Mouse (Mus musculus) heart, embryonic 10.5 days (tissue): ENCODE data around the gene Rab3il1. TPM values are rescaled to one million over a fixed set of nuclear protein-coding genes. Genes with fewer than 3 reads are reported as not detected.

Experiments
- DNase-seq: peaks from one replicate; pipeline ENCODE4 v3.0.0-alpha.2; 2017; ENCODE audit warnings: low spot score
- H3K27ac ChIP-seq: fragments of 300-500 bp; sonication (generic); 2 replicates; pipeline ENCODE4 v1.5.1; 2016; ENCODE audit warnings: mild to moderate bottlenecking
- H3K27me3 ChIP-seq: fragments of 300-500 bp; sonication (generic); 2 replicates; pipeline ENCODE4 v1.6.1; 2016; ENCODE audit warnings: mild to moderate bottlenecking; ENCODE audit not compliant: poor library complexity, insufficient read depth, severe bottlenecking
- H3K36me3 ChIP-seq: fragments of 300-500 bp; sonication (generic); 2 replicates; pipeline ENCODE4 v1.6.1; 2016; ENCODE audit warnings: mild to moderate bottlenecking, moderate library complexity
- H3K4me1 ChIP-seq: fragments of 300-500 bp; sonication (generic); 2 replicates; pipeline ENCODE4 v1.6.1; 2016; ENCODE audit warnings: mild to moderate bottlenecking
- H3K4me3 ChIP-seq: fragments of 300-500 bp; sonication (generic); 2 replicates; pipeline ENCODE4 v1.5.1; 2016; ENCODE audit warnings: mild to moderate bottlenecking, moderate library complexity
- H3K9me3 ChIP-seq: fragments of 300-500 bp; sonication (generic); 2 replicates; pipeline ENCODE4 v1.6.1; 2016; ENCODE audit warnings: mild to moderate bottlenecking, moderate library complexity
- WGBS: fragments of 180-500 bp; shearing (Covaris S2); methylation state at CpG from one replicate; pipeline ENCODE4 v1.1.7; 2016; 5-methylcytosine and 5-hydroxymethylcytosine counted together
- polyA plus RNA-seq: library from polyadenylated mRNA; unstranded; fragments of >200 nt; fragmentation: Nextera tagmentation; extraction: Ambion mirVana; gene quantifications from 2 replicates; pipeline ENCODE4 v1.2.1, GENCODE M21; 2016

Rab3il1 gene
- polyA plus RNA-seq, 1 experiment from 2014 or later = 57.6 TPM

DNA sequence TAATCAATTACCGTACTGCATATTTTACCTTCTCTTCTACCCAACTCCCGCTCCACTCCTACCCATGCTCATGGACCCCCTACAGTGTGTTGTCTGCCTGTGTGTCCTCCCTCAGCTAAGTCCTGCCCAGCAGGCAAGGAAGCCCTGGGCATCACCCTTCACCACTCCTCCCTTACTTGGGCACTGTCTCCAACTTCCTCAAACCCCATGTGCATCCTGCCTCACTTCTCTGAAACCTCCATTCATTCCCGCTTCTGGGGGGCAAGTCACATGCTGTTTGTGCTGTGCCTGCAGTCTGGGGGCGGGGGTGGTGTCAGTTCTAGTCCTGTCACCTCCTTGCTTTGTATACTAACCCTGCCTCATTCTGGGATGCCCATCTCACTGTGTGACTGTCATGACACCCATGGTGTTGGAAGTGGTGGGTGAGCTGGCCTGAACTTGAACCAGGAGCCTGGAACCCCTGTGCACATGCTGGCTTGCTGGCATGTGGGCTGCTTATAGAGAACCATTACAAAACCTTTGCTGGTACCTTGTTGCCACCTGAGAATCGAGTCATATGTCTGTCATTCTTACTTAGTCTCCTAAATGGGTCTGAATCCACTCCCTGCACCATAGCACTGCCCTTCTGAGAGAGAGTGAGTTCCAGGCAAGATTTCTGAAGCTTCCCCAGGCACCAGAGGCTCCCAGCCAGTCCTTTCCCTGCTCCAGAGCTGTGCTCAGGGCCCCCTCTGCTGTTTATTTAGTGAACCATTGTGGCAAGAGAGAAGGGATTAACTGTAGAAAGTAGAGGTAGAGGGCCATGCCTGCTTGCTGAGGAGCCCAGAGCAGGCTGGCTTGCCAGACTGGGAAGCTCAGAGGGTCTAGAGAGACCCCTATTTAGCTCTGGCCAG is 21.2 kb downstream of the Rab3il1 start:
- DNase-seq = no peak
- Histone ChIP-seq H3K4me3 (no peak overlapping the region), H3K4me1 (peaks cover 70% of the 10 kb centered on the region), H3K9me3 (no peaks in the 10 kb centered on the region), H3K36me3 (peaks cover 7% of the 10 kb centered on the region), H3K27me3 (peaks cover 4% of the 10 kb centered on the region; the same call in 1 of the 2 replicates), H3K27ac (peak overlapping the region; percentile 72; the same call in 1 of the 2 replicates)
- 71% methylated on average over 5 of the region's 5 CpGs for WGBS

DNA sequence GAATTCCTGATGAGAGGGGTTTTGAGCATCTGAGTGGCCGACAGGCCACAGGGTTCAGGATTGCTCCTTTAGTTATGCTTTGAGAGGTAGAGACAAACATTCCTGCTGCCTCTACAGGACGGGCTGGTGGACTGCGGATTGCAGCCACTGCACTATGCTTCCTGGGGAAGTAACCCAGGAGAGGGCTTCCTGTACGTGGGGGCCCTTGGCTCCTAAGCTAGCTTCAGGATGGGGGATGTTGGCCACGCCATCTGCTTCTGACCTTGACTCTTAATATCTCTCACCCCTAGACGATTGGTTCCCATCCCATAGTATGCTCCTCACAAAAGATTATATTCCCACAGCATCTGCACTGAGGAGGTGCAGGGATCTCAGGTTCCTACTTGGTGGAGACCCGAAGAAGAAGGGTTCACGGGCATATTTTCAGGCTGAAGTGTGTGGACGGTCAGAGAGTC is 21.9 kb downstream of the Rab3il1 start:
- peaks cover 63% of the 10 kb centered on the region for H3K4me1 ChIP-seq
- no peak overlapping the region for H3K4me3 ChIP-seq
- peaks cover 14% of the 10 kb centered on the region for H3K36me3 ChIP-seq
- H3K27me3 ChIP-seq = peaks cover 4% of the 10 kb centered on the region; the same call in 1 of the 2 replicates
- WGBS = 61% methylated on average over 9 of the region's 9 CpGs
- no peaks in the 10 kb centered on the region for H3K9me3 ChIP-seq
- H3K27ac ChIP-seq = peak overlapping the region; percentile 72
- DNase-seq = no peak

- Histone ChIP-seq H3K4me1 (peaks cover 51% of the 10 kb centered on the region), H3K27ac (peak overlapping the region; percentile 75), H3K4me3 (0 out of 2 replicates have a peak overlapping the region, but pooled peaks have one; percentile 2), H3K36me3 (peaks cover 32% of the 10 kb centered on the region), H3K9me3 (no peaks in the 10 kb centered on the region), H3K27me3 (no peaks in the 10 kb centered on the region)
- WGBS = 25% methylated on average over 8 of the region's 8 CpGs
- no peak for DNase-seq
Observed at GRCm38 (mm10) chr19:10025169-10025875, 23.9 kb downstream of the Rab3il1 start.

DNA sequence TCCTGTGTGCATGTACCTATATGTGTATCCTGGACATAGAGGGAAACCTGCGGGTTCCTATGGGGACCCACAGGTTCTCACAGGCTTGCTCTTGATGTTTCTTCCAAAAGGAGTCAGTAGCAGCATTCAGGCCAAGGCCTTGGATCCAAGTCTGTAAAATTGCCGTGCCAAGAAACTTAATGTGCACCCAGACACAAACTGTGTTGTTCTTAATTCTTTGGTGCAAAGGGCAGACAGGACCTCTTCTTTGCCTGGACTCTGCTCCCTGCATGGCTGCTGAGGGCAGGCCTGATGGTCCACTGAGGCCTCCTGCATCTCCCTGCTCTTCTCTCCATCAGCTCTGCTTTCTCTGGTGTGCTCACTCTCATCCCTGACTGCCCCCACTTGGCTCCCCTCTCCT is 28.3 kb downstream of the Rab3il1 start:
- no peak for DNase-seq
- H3K36me3 ChIP-seq = peaks cover 52% of the 10 kb centered on the region
- H3K4me1 ChIP-seq = peaks cover 23% of the 10 kb centered on the region
- no peaks in the 10 kb centered on the region for H3K9me3 ChIP-seq
- 93% methylated on average over 2 of the region's 2 CpGs for WGBS
- H3K27me3 ChIP-seq = 0 out of 2 replicates have a peak, but pooled peaks cover 7% of the 10 kb centered on the region
- no peak overlapping the region for H3K27ac ChIP-seq
- H3K4me3 ChIP-seq = no peak overlapping the region

DNA sequence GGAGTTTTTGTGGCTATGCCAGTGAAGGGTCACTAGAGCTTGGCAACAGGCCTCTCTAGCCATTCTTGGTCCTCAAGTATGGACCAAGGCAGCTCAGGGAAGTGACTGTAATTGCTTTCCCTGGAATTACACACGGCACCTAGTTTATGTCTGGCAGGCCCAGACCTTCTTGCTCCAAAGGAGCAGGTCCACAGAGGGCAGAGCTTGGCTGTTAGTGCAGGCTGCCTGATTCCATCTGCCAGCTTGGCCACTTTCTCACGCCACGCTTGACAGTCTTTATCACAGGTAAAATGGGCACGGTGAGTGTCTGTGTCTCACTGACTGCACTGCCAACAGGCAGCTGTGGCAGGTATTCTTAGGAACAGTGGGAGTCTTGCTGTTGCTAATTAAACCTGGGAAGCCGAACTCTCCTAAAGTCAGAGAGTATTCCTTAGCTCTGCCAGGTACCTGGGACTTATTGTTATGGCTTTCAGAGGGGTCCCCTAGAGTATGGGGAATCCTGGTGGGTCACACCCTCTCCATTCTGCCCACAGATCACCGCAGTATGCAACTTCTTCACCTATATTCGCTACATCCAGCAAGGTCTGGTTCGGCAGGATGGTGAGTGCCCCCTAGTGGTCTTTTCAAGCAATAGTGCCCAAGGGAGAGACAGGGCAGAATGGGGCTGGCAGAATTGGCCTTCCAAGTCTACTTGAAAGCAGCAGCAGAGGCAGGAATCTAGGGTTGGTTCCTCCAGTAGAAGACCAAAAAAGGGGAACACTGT is 31.9 kb downstream of the Rab3il1 start:
- 41% methylated on average over 8 of the region's 8 CpGs for WGBS
- Histone ChIP-seq H3K4me1 (peaks cover 5% of the 10 kb centered on the region; the same call in 1 of the 2 replicates), H3K36me3 (peaks cover 51% of the 10 kb centered on the region), H3K4me3 (no peak overlapping the region), H3K9me3 (no peaks in the 10 kb centered on the region), H3K27ac (0 out of 2 replicates have a peak overlapping the region, but pooled peaks have one; percentile 37), H3K27me3 (0 out of 2 replicates have a peak, but pooled peaks cover 7% of the 10 kb centered on the region)
- peak; percentile 85 for DNase-seq

GRCm38 (mm10) chr19:10034356-10034755 is 32.9 kb downstream of the Rab3il1 start:
- Histone ChIP-seq H3K4me1 (peaks cover 15% of the 10 kb centered on the region), H3K4me3 (no peak overlapping the region), H3K27me3 (0 out of 2 replicates have a peak, but pooled peaks cover 7% of the 10 kb centered on the region), H3K36me3 (peaks cover 43% of the 10 kb centered on the region), H3K9me3 (no peaks in the 10 kb centered on the region), H3K27ac (peak overlapping the region; percentile 36; the same call in 1 of the 2 replicates)
- DNase-seq = no peak
- 86% methylated on average over 5 of the region's 5 CpGs for WGBS

- no peaks in the 10 kb centered on the region for H3K9me3 ChIP-seq
- H3K27ac ChIP-seq = no peak overlapping the region
- H3K27me3 ChIP-seq = 0 out of 2 replicates have a peak, but pooled peaks cover 7% of the 10 kb centered on the region
- H3K4me1 ChIP-seq = peaks cover 19% of the 10 kb centered on the region
- no peak overlapping the region for H3K4me3 ChIP-seq
- 62% methylated on average over 8 of the region's 8 CpGs for WGBS
- peaks cover 38% of the 10 kb centered on the region for H3K36me3 ChIP-seq
- peak; percentile 92 for DNase-seq
Observed at GRCm38 (mm10) chr19:10034785-10035447, 33.4 kb downstream of the Rab3il1 start.

- no peak for DNase-seq
- Histone ChIP-seq H3K4me1 (peaks cover 40% of the 10 kb centered on the region), H3K9me3 (no peaks in the 10 kb centered on the region), H3K27ac (no peak overlapping the region), H3K27me3 (0 out of 2 replicates have a peak, but pooled peaks cover 5% of the 10 kb centered on the region), H3K4me3 (no peak overlapping the region), H3K36me3 (peaks cover 27% of the 10 kb centered on the region)
- 74% methylated on average over 2 of the region's 2 CpGs for WGBS
Observed at GRCm38 (mm10) chr19:10037534-10037933, 36.1 kb downstream of the Rab3il1 start.

GRCm38 (mm10) chr19:10038364-10038763 is 36.9 kb downstream of the Rab3il1 start:
- Histone ChIP-seq H3K9me3 (no peaks in the 10 kb centered on the region), H3K4me1 (peaks cover 46% of the 10 kb centered on the region), H3K27ac (peak overlapping the region; percentile 65; the same call in 1 of the 2 replicates), H3K4me3 (no peak overlapping the region), H3K27me3 (no peaks in the 10 kb centered on the region), H3K36me3 (peaks cover 21% of the 10 kb centered on the region)
- DNase-seq = no peak
- WGBS = 86% methylated on average over 3 of the region's 3 CpGs

DNA sequence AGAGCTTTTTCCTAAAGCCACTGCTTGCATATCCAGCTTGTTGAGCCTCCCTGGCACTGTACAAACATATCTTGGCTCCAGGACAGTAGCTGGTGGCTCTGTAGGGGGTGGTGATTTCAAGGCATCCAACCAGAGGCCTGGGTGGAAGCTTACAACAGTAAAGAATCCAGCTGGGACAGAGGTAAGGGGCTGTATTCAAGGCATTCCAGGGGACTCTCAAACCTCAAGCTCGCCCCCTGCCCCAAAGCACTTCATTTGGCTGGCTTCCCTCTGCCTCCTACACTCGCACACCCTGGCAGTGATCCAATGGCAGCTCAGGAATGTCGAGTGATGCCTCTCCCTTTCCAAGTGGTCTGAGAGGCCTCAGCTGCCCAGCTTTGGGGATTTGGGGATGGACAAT is 37.4 kb downstream of the Rab3il1 start:
- 24% methylated on average over 3 of the region's 3 CpGs for WGBS

DNA sequence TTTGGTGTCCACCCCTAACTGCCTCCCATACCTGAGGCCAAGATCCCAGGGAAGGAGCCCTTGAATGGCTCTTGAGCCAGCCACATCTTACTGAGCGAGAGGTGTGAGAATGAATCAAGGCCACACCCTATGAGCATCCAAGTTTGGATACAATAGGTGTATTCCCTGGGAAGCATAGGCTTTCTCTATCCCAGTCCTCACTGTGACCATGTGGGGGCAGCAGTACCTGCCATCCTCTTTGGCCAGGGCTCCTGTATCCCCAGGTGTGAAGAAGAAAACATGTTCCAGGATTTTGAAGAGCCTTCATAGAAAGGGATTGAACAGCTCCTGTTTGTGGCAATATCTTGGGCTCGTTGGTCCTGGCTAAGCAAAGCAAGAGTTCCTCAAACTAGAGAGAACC is 38.1 kb downstream of the Rab3il1 start:
- 82% methylated on average over 2 of the region's 2 CpGs for WGBS
- Histone ChIP-seq H3K4me1 (peaks cover 52% of the 10 kb centered on the region), H3K36me3 (peaks cover 17% of the 10 kb centered on the region; the same call in 1 of the 2 replicates), H3K27ac (peak overlapping the region; percentile 65; the same call in 1 of the 2 replicates), H3K4me3 (no peak overlapping the region), H3K27me3 (no peaks in the 10 kb centered on the region), H3K9me3 (no peaks in the 10 kb centered on the region)
- DNase-seq = no peak

More for the DNA sequence above, 37.4 kb downstream of the Rab3il1 start:
- Histone ChIP-seq H3K9me3 (no peaks in the 10 kb centered on the region), H3K4me3 (peak overlapping the region; percentile 18; the same call in 1 of the 2 replicates), H3K36me3 (peaks cover 21% of the 10 kb centered on the region), H3K27ac (peak overlapping the region; percentile 65), H3K4me1 (peaks cover 49% of the 10 kb centered on the region), H3K27me3 (no peaks in the 10 kb centered on the region)
- DNase-seq = peak; percentile 90
